Mouse (Mus musculus) neural tube, embryonic 13.5 days (tissue): ENCODE measurements around the gene Crcp. TPM values are rescaled to one million over a fixed set of nuclear protein-coding genes. Genes with fewer than 3 reads are reported as not detected.
A peak's percentile ranks its signal among the peaks of the same experiment; 100 is the strongest.

Experiments
- ATAC-seq: fragments of 200-750 bp; cut with Nextera tagmentation; 2 replicates; pipeline ENCODE4 v1.8.0; 2017; ENCODE audit warnings: low read depth, mild to moderate bottlenecking, moderate TSS enrichment, moderate library complexity
- H3K27ac ChIP-seq: fragments of 300-500 bp; sonication (generic); replicated peaks from 2 replicates; pipeline ENCODE4 v1.5.1; 2015; ENCODE audit warnings: moderate library complexity, mild to moderate bottlenecking, inconsistent platforms
- H3K27me3 ChIP-seq: fragments of 300-500 bp; sonication (generic); 2 replicates; pipeline ENCODE4 v1.6.1; 2015; ENCODE audit warnings: mild to moderate bottlenecking, inconsistent platforms
- H3K36me3 ChIP-seq: fragments of 300-500 bp; sonication (generic); 2 replicates; pipeline ENCODE4 v1.6.1; 2015; ENCODE audit warnings: mild to moderate bottlenecking, inconsistent platforms
- H3K4me1 ChIP-seq: fragments of 300-500 bp; sonication (generic); replicated peaks from 2 replicates; pipeline ENCODE4 v1.6.1; 2015; ENCODE audit warnings: inconsistent platforms
- H3K4me2 ChIP-seq: fragments of 300-500 bp; sonication (generic); 2 replicates; pipeline ENCODE4 v1.6.1; 2015; ENCODE audit warnings: inconsistent platforms, mild to moderate bottlenecking, moderate library complexity
- H3K4me3 ChIP-seq: fragments of 300-500 bp; sonication (generic); 2 replicates; pipeline ENCODE4 v1.5.1; 2015; ENCODE audit warnings: mild to moderate bottlenecking, inconsistent platforms
- H3K9ac ChIP-seq: fragments of 300-500 bp; sonication (generic); 2 replicates; pipeline ENCODE4 v1.6.1; 2015; ENCODE audit warnings: moderate library complexity, mild to moderate bottlenecking, inconsistent platforms
- H3K9me3 ChIP-seq: fragments of 300-500 bp; sonication (generic); 2 replicates; pipeline ENCODE4 v1.6.1; 2016; ENCODE audit warnings: inconsistent platforms
- WGBS: fragments of 180-500 bp; shearing (Covaris S2); methylation state at CpG from one replicate; pipeline ENCODE4 v1.1.7; 2015; 5-methylcytosine and 5-hydroxymethylcytosine counted together
- polyA plus RNA-seq: library from polyadenylated mRNA; unstranded; fragments of >200 nt; fragmentation: Nextera tagmentation; extraction: Ambion mirVana; gene quantifications from 2 replicates; pipeline ENCODE4 v1.2.1, GENCODE M21; 2015

Crcp gene
- polyA plus RNA-seq, result 70.1 and 80.1 TPM in 2 replicates

DNA sequence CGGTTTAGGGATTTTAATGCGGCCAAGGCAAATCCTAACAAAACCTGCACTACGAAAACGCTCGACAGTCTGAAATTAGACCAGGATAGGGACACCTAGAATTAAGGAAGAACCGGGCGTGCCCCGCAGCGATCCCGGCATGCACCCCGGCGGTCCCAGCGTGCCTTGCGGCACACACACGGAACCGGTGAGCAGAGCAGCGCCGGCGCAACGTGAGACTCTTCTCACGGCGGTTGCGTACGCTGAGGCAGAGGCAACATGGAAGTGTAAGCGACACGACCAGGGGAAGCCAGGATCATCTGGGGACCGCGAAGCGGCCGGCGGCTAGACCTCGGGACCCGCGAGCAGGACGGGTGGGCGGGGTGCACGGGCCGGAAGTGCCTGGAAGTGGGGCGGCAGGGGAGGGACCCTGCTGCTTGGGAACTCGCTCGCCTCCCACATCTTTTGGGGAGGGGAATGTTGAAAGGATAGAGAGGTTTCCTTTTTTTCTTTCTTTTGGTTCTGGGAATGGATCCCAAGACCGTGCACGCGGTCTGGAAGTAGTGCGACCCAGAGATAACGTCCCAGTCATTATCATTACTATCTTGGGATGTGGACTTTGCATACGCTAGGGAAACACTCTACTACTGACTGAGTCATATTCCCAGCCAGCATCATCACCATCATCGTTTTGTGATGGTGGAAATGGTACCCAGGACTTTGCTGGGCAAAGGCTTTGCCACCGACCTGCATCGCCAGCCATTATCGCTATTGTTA is at the start of gene Crcp, which contains the start of gene Asl:
TSS of gene Crcp (plus strand) at position 149 of the 756 bp plus-strand sequence.
TSS of gene Asl (minus strand) at position 106 of the 756 bp plus-strand sequence.
- no peaks in the 10 kb centered on the region for H3K36me3 ChIP-seq
- peak; percentile 85 for ATAC-seq
- H3K9ac ChIP-seq, result peak within 1 kb of the TSS; percentile 85
- H3K4me1 ChIP-seq, result peaks cover 9% of the 10 kb centered on the region
- H3K27me3 ChIP-seq, result peaks cover 20% of the 10 kb centered on the region
- 3% methylated on average over 51 of the region's 51 CpGs for WGBS
- peak within 1 kb of the TSS; percentile 69 for H3K4me3 ChIP-seq
- no peaks in the 10 kb centered on the region for H3K9me3 ChIP-seq
- peak within 1 kb of the TSS; percentile 96 for H3K27ac ChIP-seq
- H3K4me2 ChIP-seq, result peak within 1 kb of the TSS; percentile 79

DNA sequence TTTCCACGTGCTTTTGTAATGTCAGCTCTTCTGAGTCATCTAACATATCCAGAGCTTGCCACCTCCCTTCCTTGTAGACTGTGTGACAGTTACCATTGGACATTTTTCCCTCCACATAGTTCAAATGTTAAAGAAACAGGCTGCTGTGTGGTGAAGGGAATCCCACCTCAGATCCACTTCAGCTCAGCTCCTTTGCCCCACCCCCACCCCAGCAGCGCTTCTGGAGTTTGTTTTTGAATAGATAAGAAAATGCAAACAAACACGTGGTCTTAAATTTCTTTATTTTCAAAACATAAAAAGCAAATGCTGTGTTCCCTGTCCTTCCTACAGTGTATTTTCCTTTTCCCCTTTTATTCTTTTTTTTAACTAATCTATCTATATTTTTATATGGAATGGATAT is 48.9 kb upstream of the Crcp start:
- WGBS, result 84% methylated on average over 3 of the region's 3 CpGs
- Histone ChIP-seq H3K27me3 (no peaks in the 10 kb centered on the region), H3K27ac (no peak overlapping the region), H3K9me3 (no peaks in the 10 kb centered on the region), H3K36me3 (peaks cover 22% of the 10 kb centered on the region; the same call in 1 of the 2 replicates), H3K4me3 (no peak overlapping the region), H3K4me1 (peaks cover 8% of the 10 kb centered on the region; the same call in 1 of the 2 replicates), H3K4me2 (no peak overlapping the region), H3K9ac (no peak overlapping the region)
- no peak for ATAC-seq

DNA sequence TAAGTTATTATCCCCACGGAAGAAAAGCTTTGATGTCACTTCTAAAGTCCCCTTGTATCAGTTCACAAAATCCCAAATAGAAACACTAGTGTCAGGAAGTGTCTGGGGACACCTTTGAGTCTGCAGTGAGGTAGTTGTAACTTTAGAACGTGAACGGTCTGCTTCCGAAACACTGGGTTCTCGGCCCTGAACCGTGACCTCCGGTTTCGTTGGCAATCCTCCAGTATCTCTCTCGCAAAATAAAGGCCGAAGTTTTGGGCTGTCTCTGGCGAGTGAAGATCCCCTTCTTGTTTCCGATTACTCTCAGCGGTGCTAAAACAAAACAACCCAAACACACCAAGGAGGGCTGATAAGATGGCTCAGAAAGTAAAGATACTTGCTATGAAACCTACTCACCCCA is 39.7 kb upstream of the Crcp start:
- no peak overlapping the region for H3K27ac ChIP-seq
- H3K4me3 ChIP-seq, result no peak overlapping the region
- 73% methylated on average over 13 of the region's 13 CpGs for WGBS
- H3K27me3 ChIP-seq, result no peaks in the 10 kb centered on the region
- no peaks in the 10 kb centered on the region for H3K9me3 ChIP-seq
- no peaks in the 10 kb centered on the region for H3K4me1 ChIP-seq
- H3K4me2 ChIP-seq, result no peak overlapping the region
- peaks cover 23% of the 10 kb centered on the region for H3K36me3 ChIP-seq
- no peak overlapping the region for H3K9ac ChIP-seq
- no peak for ATAC-seq

DNA sequence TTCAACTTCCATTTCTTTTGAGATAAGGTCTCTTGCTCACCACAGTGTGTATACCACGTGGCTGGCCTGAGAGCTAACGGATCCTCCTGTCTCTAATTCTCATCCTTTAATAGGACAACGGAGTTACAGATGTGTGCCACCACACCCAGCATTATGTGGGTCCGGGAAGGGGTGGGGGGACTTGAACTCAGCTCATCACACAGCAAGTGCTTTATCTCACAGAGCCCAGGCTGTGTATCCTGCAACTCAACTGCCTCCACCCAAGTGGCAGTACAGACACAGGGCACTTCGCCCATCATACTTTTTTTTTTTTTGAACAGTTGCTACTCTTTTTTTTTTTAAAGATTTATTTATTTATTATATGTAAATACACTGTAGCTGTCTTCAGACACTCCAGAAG is 37.2 kb upstream of the Crcp start:
- Histone ChIP-seq H3K27ac (no peak overlapping the region), H3K9ac (no peak overlapping the region), H3K4me2 (no peak overlapping the region), H3K4me1 (no peaks in the 10 kb centered on the region), H3K36me3 (peaks cover 23% of the 10 kb centered on the region), H3K27me3 (no peaks in the 10 kb centered on the region), H3K4me3 (no peak overlapping the region), H3K9me3 (no peaks in the 10 kb centered on the region)
- ATAC-seq, result no peak
- 94% methylated on average over 5 of the region's 5 CpGs for WGBS

DNA sequence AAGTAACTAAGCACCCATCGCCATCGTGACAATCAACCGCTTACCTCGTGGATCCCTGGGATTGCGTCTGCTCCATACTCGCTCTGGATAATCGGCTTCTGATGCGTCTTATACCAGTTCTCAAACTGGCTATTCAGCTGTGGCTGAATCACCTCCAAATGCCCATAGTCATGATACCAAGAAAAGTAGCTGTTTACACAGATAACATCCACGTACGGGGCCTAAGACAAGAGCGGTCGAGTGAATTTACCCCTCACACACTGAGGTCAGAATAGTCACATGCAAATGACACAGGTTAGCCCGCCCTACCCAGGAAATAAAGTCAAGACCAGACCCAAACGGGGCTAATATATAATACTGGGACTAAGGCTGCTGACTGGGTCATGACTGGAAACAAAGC is 35.7 kb upstream of the Crcp start:
- 92% methylated on average over 14 of the region's 14 CpGs for WGBS

DNA sequence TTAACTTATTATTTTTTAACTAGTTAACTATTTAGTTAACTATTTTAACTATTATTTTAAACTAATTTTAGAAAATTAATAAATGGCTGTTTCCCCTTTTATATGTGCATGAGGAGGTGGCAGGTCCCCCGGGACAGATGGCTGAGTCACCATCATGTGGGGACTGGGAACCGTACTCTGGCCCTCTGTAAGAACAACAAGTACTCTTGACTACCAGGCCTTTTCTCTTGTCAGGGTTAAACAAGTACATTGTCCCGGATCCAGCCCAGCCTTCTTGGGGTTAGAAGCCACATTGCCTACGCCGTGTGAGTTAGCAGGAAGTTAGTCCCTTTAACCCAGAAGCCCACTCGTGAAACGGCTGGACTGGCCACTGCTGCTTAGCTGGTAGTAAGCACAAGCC is 34.1 kb upstream of the Crcp start:
- Histone ChIP-seq H3K9me3 (no peaks in the 10 kb centered on the region), H3K4me3 (no peak overlapping the region), H3K4me1 (no peaks in the 10 kb centered on the region), H3K27ac (no peak overlapping the region), H3K36me3 (peaks cover 10% of the 10 kb centered on the region), H3K9ac (no peak overlapping the region), H3K4me2 (no peak overlapping the region), H3K27me3 (no peaks in the 10 kb centered on the region)
- 89% methylated on average over 7 of the region's 7 CpGs for WGBS
- no peak for ATAC-seq

More for the DNA sequence above, 35.7 kb upstream of the Crcp start:
- Histone ChIP-seq H3K27me3 (no peaks in the 10 kb centered on the region), H3K4me3 (no peak overlapping the region), H3K9ac (no peak overlapping the region), H3K9me3 (no peaks in the 10 kb centered on the region), H3K4me2 (no peak overlapping the region), H3K4me1 (no peaks in the 10 kb centered on the region), H3K27ac (no peak overlapping the region), H3K36me3 (peaks cover 19% of the 10 kb centered on the region)
- ATAC-seq, result no peak

DNA sequence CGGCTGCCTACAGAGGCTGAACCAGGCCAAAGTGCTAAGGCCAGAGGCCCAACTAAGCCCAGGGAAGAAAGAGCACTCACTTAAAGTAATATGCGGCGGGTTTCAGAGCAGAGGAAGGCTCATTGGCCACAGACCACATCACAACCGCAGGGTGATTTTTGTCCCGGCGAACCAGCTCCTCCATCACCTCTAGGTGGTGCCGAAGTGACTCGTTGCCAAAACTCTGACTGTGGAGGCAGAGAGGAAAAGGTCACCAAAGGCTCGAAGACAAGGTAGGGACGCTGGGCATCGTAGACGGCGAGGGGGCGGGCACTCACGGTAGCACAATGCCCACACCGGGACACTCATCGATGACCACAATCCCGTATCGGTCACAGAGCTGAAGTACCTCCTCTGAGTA is 31.4 kb upstream of the Crcp start:
- H3K27ac ChIP-seq, result no peak overlapping the region
- WGBS, result 72% methylated on average over 19 of the region's 19 CpGs
- H3K9ac ChIP-seq, result no peak overlapping the region
- no peak for ATAC-seq
- 0 out of 2 replicates have a peak, but pooled peaks cover 4% of the 10 kb centered on the region for H3K36me3 ChIP-seq
- H3K9me3 ChIP-seq, result no peaks in the 10 kb centered on the region
- no peaks in the 10 kb centered on the region for H3K27me3 ChIP-seq
- H3K4me2 ChIP-seq, result no peak overlapping the region
- peaks cover 11% of the 10 kb centered on the region for H3K4me1 ChIP-seq
- no peak overlapping the region for H3K4me3 ChIP-seq

DNA sequence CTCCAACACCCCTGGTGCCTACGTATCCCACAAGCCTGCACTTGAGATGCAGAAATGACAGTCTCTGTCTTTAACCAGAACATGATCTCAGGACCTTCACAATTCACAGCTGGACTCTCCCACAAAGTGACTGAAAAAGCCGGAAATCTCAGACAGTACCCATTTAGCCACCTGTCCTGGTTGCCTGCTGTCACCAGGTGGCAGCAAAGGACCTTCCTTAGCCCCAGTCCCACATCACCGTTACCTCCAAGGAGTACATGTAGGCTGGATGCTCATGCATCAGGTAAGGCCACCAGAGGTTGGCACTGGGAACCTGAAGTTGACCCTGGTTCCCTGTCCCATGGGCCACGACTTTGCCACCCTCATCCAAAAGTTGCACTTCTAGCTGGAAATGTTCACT is 30.0 kb upstream of the Crcp start:
- Histone ChIP-seq H3K9me3 (peaks cover 2% of the 10 kb centered on the region; the same call in 1 of the 2 replicates), H3K4me1 (peaks cover 11% of the 10 kb centered on the region), H3K4me2 (no peak overlapping the region), H3K9ac (no peak overlapping the region), H3K27ac (no peak overlapping the region), H3K36me3 (0 out of 2 replicates have a peak, but pooled peaks cover 4% of the 10 kb centered on the region), H3K4me3 (no peak overlapping the region), H3K27me3 (no peaks in the 10 kb centered on the region)
- no peak for ATAC-seq
- WGBS, result 40% methylated on average over 4 of the region's 4 CpGs

DNA sequence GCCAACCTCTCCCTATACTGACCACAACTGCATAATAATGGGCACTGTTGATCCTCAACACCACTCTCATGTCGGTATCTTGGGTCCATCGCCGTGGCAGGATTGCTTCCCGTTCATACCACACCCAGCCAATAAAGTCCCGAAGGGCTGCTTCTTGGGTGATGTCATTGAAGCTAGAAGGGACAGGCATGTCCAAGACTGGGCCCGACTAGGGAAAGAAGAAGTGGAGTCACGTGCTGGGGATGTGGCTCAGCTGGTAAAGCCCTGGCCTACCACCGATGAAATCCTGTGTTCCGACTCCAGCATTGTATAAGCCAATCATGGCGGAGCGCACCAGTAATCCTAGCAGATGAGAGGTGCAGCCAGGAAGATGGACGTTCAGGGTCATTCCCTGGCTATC is 28.4 kb upstream of the Crcp start:
- ATAC-seq, result no peak
- Histone ChIP-seq H3K9ac (no peak overlapping the region), H3K9me3 (peaks cover 14% of the 10 kb centered on the region), H3K4me3 (no peak overlapping the region), H3K36me3 (0 out of 2 replicates have a peak, but pooled peaks cover 4% of the 10 kb centered on the region), H3K4me1 (peaks cover 11% of the 10 kb centered on the region), H3K4me2 (no peak overlapping the region), H3K27me3 (no peaks in the 10 kb centered on the region), H3K27ac (no peak overlapping the region)
- WGBS, result 94% methylated on average over 12 of the region's 12 CpGs

DNA sequence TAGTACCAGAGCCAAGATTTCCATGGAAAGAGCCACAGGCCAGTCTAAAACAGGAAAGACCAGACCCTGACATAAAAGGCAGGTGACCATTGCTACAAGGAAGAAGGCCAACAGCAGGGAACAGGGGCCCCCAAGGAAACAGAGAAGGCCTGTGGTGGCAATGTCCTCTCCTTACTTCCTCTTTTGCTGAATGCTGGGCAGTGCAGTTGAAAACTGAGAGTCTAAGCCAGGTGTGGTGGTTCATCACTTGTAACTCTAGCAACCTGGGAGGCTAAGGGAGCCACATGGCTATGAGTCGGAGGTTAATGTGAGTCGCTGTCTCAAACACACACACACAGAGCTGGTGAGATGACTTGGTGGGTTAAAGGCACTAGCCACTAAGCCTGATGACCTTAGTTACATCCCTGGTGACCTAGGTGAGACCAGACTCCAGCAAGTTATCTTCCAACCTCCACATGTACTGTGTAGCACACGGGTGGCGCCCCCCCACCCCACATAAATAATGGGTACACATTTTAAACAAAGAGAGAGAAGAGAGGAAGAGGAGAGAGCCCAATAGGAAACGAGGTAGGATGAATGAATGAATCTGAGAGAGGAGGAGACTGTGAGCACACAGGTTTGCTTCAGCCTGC is 27.6 kb upstream of the Crcp start:
- no peak for ATAC-seq
- Histone ChIP-seq H3K4me2 (peak overlapping the region; percentile 78), H3K4me1 (peaks cover 11% of the 10 kb centered on the region), H3K4me3 (peak overlapping the region; percentile 61), H3K27ac (no peak overlapping the region), H3K9ac (no peak overlapping the region), H3K27me3 (no peaks in the 10 kb centered on the region), H3K9me3 (peaks cover 14% of the 10 kb centered on the region), H3K36me3 (0 out of 2 replicates have a peak, but pooled peaks cover 3% of the 10 kb centered on the region)
- WGBS, result 76% methylated on average over 5 of the region's 5 CpGs

DNA sequence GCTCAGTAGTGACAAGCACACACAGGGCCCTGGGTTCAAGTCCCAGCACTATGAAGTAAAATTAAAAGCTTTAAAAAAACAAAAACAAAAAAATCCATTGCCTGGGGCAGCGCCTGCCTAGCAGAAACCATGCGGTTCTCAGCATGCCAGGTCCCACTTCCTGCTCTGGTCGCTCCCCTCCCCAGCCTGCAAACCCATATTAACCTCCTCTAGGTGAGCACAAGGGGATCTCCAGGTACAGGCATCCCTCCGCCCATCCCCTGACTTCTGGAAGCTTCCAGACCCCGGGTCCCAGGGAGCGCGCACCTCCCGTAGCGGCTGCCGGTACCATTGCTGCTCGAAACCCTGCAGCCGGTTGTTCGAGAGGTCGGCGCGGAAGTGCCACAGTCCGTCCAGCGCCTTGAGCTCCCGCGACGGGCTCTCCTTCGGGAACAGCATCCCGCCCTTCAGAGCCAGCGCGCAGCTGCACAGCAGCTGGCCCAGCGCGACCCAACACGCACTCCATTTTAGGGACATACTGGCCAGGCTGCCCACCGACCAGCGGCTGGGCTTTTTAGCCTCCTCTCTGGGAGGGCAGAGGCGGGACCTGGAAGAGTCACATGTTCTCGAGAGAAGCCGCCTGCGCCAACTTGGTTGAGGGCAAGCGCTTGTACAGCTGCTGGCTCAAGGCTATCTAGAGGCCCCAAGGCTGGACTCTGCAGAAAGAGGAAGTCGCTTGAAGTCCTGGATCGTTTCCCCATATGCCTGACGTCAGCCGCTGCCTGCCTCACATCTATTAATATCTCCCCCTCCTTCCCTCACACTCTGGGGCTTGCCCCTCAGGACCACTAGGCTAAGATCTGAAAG is 26.6 kb upstream of the Crcp start, which contains the start of gene Gusb:
TSS of gene Gusb (minus strand) at position 749 of the 846 bp plus-strand sequence.
- ATAC-seq, result peak; percentile 83
- peak within 1 kb of the TSS; percentile 55; the same call in 1 of the 2 replicates for H3K27ac ChIP-seq
- peak within 1 kb of the TSS; percentile 61 for H3K4me3 ChIP-seq
- peaks cover 14% of the 10 kb centered on the region for H3K9me3 ChIP-seq
- no peaks in the 10 kb centered on the region for H3K27me3 ChIP-seq
- peak within 1 kb of the TSS; percentile 78 for H3K4me2 ChIP-seq
- peak within 1 kb of the TSS; percentile 80 for H3K9ac ChIP-seq
- WGBS, result 2% methylated on average over 39 of the region's 39 CpGs
- peaks cover 11% of the 10 kb centered on the region for H3K4me1 ChIP-seq
- no peaks in the 10 kb centered on the region for H3K36me3 ChIP-seq
